Comparison of ENCODE assay signal across 21 mouse cellular contexts in the genomic region with DNA sequence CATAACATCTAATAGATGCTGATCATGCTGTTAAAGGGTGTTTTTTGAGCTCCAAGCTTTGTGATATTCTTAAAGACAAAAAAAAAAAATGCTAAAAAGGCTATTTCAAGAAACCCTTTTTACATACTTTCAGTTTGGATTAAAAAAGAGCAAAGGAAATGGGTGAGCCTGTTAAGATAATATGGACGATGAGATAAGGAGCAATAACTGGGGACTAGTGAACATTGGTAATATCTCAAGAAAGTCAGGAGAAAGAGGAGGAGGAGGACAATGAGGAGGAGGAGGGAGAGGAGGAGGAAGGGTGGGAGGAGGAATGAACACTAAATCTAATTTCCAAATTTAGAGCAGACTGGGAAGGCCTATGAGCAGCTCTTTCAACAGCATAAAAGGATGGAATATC.
A peak's percentile ranks its signal among the peaks of the same experiment; 100 is the strongest.
DNase-seq lines count a peak whose midpoint lies in the region; ATAC-seq and TF ChIP-seq lines count a peak whose summit lies in the region.
"Had no signal": no experiment of that assay in that cellular context is flagged by ENCODE, and none has a peak within 500 bp of the region (broad histone marks: within the 10 kb centered on the region; RNA-seq: fewer than 3 reads in every experiment).

No protein-coding gene starts in this region.

- no peak for TF ChIP-seq CTCF in MEL (IDR thresholded peaks at IDR 0.05 in 2 of 3, conservative IDR thresholded peaks at IDR 0.05 in 1 of 3; ENCODE audit: control insufficient read depth in 1 of 3, insufficient read depth in 1 of 3, low read depth in 2 of 3, low read length in 3 of 3, poor library complexity in 1 of 3, severe bottlenecking in 1 of 3)

- no peak for TF ChIP-seq POLR2A in MEL (IDR thresholded peaks at IDR 0.05; ENCODE audit: control insufficient read depth in 1 of 2, insufficient read depth in 1 of 2, low read depth in 1 of 2, low read length in 2 of 2, poor library complexity in 1 of 2)

- H3K27me3 ChIP-seq in megakaryocyte, embryonic 14.5 days (replicated peaks), result no peaks in the 10 kb centered on the region
- no peaks in the 10 kb centered on the region for H3K27me3 ChIP-seq in MEL (ENCODE audit: control insufficient read depth in 1 of 2, insufficient read depth in 2 of 2, low read length in 2 of 2)
- H3K27me3 ChIP-seq in forebrain, embryonic 11.5 days (ENCODE audit: control insufficient read depth, insufficient read depth, low read length), result no peaks in the 10 kb centered on the region
- H3K27me3 ChIP-seq: embryonic facial prominence, embryonic 12.5 days; forebrain, embryonic 12.5 days had no signal

- no peaks in the 10 kb centered on the region for H3K9me3 ChIP-seq in megakaryocyte, embryonic 14.5 days
- no peaks in the 10 kb centered on the region for H3K9me3 ChIP-seq in MEL (replicated peaks; ENCODE audit: insufficient read depth, low read length)
- no peaks in the 10 kb centered on the region for H3K9me3 ChIP-seq in forebrain, embryonic 11.5 days (ENCODE audit: control insufficient read depth, low read length)
- H3K9me3 ChIP-seq: embryonic facial prominence, embryonic 10.5 days; embryonic facial prominence, embryonic 12.5 days; forebrain, embryonic 12.5 days; G1E had no signal

- H3K4me1 ChIP-seq in megakaryocyte, embryonic 14.5 days, result peaks cover 30% of the 10 kb centered on the region
- H3K4me1 ChIP-seq in MEL (ENCODE audit: control insufficient read depth in 1 of 2, insufficient read depth in 2 of 2, low read length in 2 of 2), result peaks cover 22 to 30% of the 10 kb centered on the region in 2 experiments
- H3K4me1 ChIP-seq in forebrain, embryonic 11.5 days (replicated peaks; ENCODE audit: control insufficient read depth, insufficient read depth, low read length), result peaks cover 6% of the 10 kb centered on the region; the same call in 1 of the 2 replicates
- H3K4me1 ChIP-seq: embryonic facial prominence, embryonic 12.5 days had no signal

- H3K4me2 ChIP-seq in forebrain, embryonic 11.5 days (ENCODE audit: low read depth, low read length, severe bottlenecking), result no peak overlapping the region
- H3K4me2 ChIP-seq: embryonic facial prominence, embryonic 12.5 days; forebrain, embryonic 12.5 days had no signal

- peak; percentile 85 to 92 for TF ChIP-seq EP300 in MEL (IDR thresholded peaks at IDR 0.05; ENCODE audit: low read depth in 1 of 2, low read length in 2 of 2)

- DNase-seq in MEL (ENCODE audit: low read depth, low spot score), result peak; percentile 61
- DNase-seq in left cerebral cortex, postnatal 25 days (ENCODE audit: low spot score in 2 of 2), result no peak
- DNase-seq in forebrain, embryonic 11.5 days (ENCODE audit: low spot score), result no peak
- no peak for DNase-seq in kidney, postnatal 36 days
- DNase-seq: adrenal gland, adult 8-10 months; adrenal gland, postnatal 14 days; adrenal gland, postnatal 36 days; cerebellum, adult 11-12 months; cerebellum, adult 8-10 months; cerebellum, adult 9-11 months; cerebellum, postnatal 14 days; cerebellum, postnatal 36 days had no signal

- ATAC-seq in megakaryocyte, adult 5-6 weeks (ENCODE audit: poor library complexity, severe bottlenecking), result no peak
- ATAC-seq in common myeloid progenitor, adult 5-6 weeks (replicated peaks; ENCODE audit: low read depth, poor library complexity, severe bottlenecking), result 0 out of 2 replicates have a peak, but pooled peaks have one; percentile 27
- no peak for ATAC-seq in forebrain, embryonic 11.5 days (replicated peaks; ENCODE audit: low FRiP score)
- ATAC-seq: forebrain, embryonic 14.5 days; Patski had no signal

- TF ChIP-seq RAD21 in MEL (IDR thresholded peaks at IDR 0.05; ENCODE audit: low read depth, low read length), result no peak

- H3K79me2 ChIP-seq in MEL (ENCODE audit: control insufficient read depth, insufficient read depth, low read length, poor library complexity), result no peaks in the 10 kb centered on the region

- intact Hi-C loops in left cerebral cortex, postnatal 25 days (cut with DNase I), result no loop called here

- WGBS in forebrain, embryonic 11.5 days, result 98% methylated on average over 1 of the region's 1 CpGs

- no peaks in the 10 kb centered on the region for H3K36me3 ChIP-seq in megakaryocyte, embryonic 14.5 days (replicated peaks; ENCODE audit: low read length)
- H3K36me3 ChIP-seq in MEL (ENCODE audit: control insufficient read depth in 1 of 2, insufficient read depth in 2 of 2, low read length in 2 of 2), result peaks cover 0 to 22% of the 10 kb centered on the region in 2 experiments; a peak in 2 of 4 replicates
- no peaks in the 10 kb centered on the region for H3K36me3 ChIP-seq in forebrain, embryonic 11.5 days (ENCODE audit: control insufficient read depth, insufficient read depth, low read length)
- H3K36me3 ChIP-seq: embryonic facial prominence, embryonic 10.5 days; embryonic facial prominence, embryonic 12.5 days; forebrain, embryonic 12.5 days; G1E had no signal

- H3K9ac ChIP-seq in MEL (ENCODE audit: control insufficient read depth, low read depth, low read length, poor library complexity, severe bottlenecking), result peak overlapping the region; percentile 36
- H3K9ac ChIP-seq in forebrain, embryonic 11.5 days (ENCODE audit: low read length), result no peak overlapping the region
- H3K9ac ChIP-seq: embryonic facial prominence, embryonic 12.5 days; forebrain, embryonic 12.5 days had no signal

- H3K4me3 ChIP-seq in megakaryocyte, embryonic 14.5 days (replicated peaks), result peak overlapping the region; percentile 33
- peak overlapping the region; percentile 44 to 62 for H3K4me3 ChIP-seq in MEL (ENCODE audit: control insufficient read depth in 1 of 2, insufficient read depth in 1 of 2, low read depth in 2 of 2, low read length in 2 of 2)
- no peak overlapping the region for H3K4me3 ChIP-seq in forebrain, embryonic 11.5 days (ENCODE audit: low read depth, low read length)
- H3K4me3 ChIP-seq: embryonic facial prominence, embryonic 10.5 days; embryonic facial prominence, embryonic 12.5 days; forebrain, embryonic 12.5 days had no signal

- H3K27ac ChIP-seq in MEL (ENCODE audit: control insufficient read depth, low read depth, low read length), result peak overlapping the region; percentile 69
- H3K27ac ChIP-seq in forebrain, embryonic 11.5 days (ENCODE audit: low read depth, low read length), result no peak overlapping the region
- H3K27ac ChIP-seq: embryonic facial prominence, embryonic 10.5 days; embryonic facial prominence, embryonic 12.5 days; forebrain, embryonic 12.5 days had no signal

TF ChIP-seq in MEL, 35 proteins besides CTCF, POLR2A, EP300 and RAD21:
- TF ChIP-seq MAZ (IDR thresholded peaks at IDR 0.05; ENCODE audit: low read depth, low read length), result 0 out of 2 replicates have a peak, but pooled peaks have one; percentile 51
- peak; percentile 89 for TF ChIP-seq TCF12 (IDR thresholded peaks at IDR 0.05; ENCODE audit: low read depth, low read length)
- TF ChIP-seq MEF2A (IDR thresholded peaks at IDR 0.05; ENCODE audit: extremely low read depth, insufficient replicate concordance, low read depth, low read length, poor library complexity, severe bottlenecking), result peak; percentile 85; the same call in 1 of the 2 replicates
- peak; percentile 87 for TF ChIP-seq GATA1 (IDR thresholded peaks at IDR 0.05; ENCODE audit: low read depth, low read length)
- peak; percentile 52; the same call in 1 of the 2 replicates for TF ChIP-seq MYB (IDR thresholded peaks at IDR 0.05; ENCODE audit: low read depth, low read length)
- no peak for TF ChIP-seq NRF1 (IDR thresholded peaks at IDR 0.05; ENCODE audit: insufficient read depth, low read depth, low read length, poor library complexity, severe bottlenecking)
- TF ChIP-seq BHLHE40 (IDR thresholded peaks at IDR 0.05; ENCODE audit: borderline replicate concordance, low read depth, low read length), result no peak
- peak; percentile 64; the same call in 1 of the 2 replicates for TF ChIP-seq MAFK (IDR thresholded peaks at IDR 0.05; ENCODE audit: borderline replicate concordance, low read depth, low read length)
- peak; percentile 10; the same call in 1 of the 2 replicates for TF ChIP-seq ZC3H11A (IDR thresholded peaks at IDR 0.05; ENCODE audit: low read depth, low read length)
- TF ChIP-seq USF2 (IDR thresholded peaks at IDR 0.05; ENCODE audit: borderline replicate concordance in 1 of 2, insufficient read depth in 1 of 2, low read depth in 1 of 2, low read length in 2 of 2), result no peak
- TF ChIP-seq ZNF384 (IDR thresholded peaks at IDR 0.05; ENCODE audit: low read depth, low read length), result peak; percentile 94
- TF ChIP-seq ETS1 (IDR thresholded peaks at IDR 0.05; ENCODE audit: low read depth, low read length), result peak; percentile 85
- TF ChIP-seq SIN3A (IDR thresholded peaks at IDR 0.05; ENCODE audit: low read length), result peak; percentile 68; the same call in 1 of the 2 replicates
- TF ChIP-seq RCOR1 (IDR thresholded peaks at IDR 0.05; ENCODE audit: low read depth, low read length), result peak; percentile 49; the same call in 1 of the 2 replicates
- peak; percentile 15; the same call in 1 of the 2 replicates for TF ChIP-seq CHD1 (IDR thresholded peaks at IDR 0.05; ENCODE audit: low read depth, low read length)
TF ChIP-seq in MEL: peak in this region for 12.
